Mouse (Mus musculus) embryonic fibroblast, embryonic 13.5 days (primary cell): ENCODE results near the gene Gtf2h1.

Experiments used
- CTCF ChIP-seq: IDR thresholded peaks from 2 replicates; pipeline ENCODE4 v1.5.1; 2011; ENCODE audit warnings: mild to moderate bottlenecking, control low read depth, low read length, moderate library complexity, borderline replicate concordance; ENCODE audit not compliant: insufficient read depth
- POLR2A ChIP-seq: IDR thresholded peaks from 2 replicates; pipeline ENCODE4 v1.6.1; 2011; ENCODE audit warnings: low read depth, mild to moderate bottlenecking, control low read depth, low read length, moderate library complexity

- no peak for TF ChIP-seq CTCF
- no peak for TF ChIP-seq POLR2A
These were observed 44.4 kb upstream of the Gtf2h1 start, which contains the start of gene Saa2 for GRCm38 (mm10) chr7:46751490-46751889.
